Mouse (Mus musculus): Measurements from ENCODE around the gene Ccdc103.

DNA sequence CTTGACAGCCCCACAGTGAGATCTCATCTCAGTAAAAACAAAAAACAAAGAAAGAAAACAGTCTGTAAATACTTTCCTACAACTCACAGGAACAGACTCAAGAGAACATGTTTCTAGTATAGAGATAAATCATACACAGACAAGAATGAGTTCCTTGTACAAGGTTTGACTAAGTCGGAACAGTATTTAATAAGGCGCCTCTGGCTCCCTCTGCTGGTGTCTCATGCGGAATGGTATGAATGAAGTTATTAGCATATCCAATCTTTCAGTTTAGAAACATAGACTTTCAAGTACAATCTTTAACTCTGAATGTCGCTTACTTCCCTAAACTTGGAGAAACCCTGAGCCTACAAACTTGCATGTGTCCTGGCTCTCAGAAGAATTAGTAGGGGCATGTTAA is 16.7 kb upstream of the Ccdc103 start:
- TF ChIP-seq GATA1 (IDR thresholded peaks at IDR 0.05; ENCODE audit: low read depth, low read length), result no peak
- TF ChIP-seq MEF2A (IDR thresholded peaks at IDR 0.05; ENCODE audit: extremely low read depth, insufficient replicate concordance, low read depth, low read length, poor library complexity, severe bottlenecking), result no peak
- no peak for TF ChIP-seq NELFE (IDR thresholded peaks at IDR 0.05; ENCODE audit: low read depth, low read length)
- no peak for TF ChIP-seq TBP (IDR thresholded peaks at IDR 0.05; ENCODE audit: low read depth, low read length)
- TF ChIP-seq MAX (IDR thresholded peaks at IDR 0.05; ENCODE audit: low read length), result no peak
- TF ChIP-seq UBTF (IDR thresholded peaks at IDR 0.05; ENCODE audit: borderline replicate concordance, insufficient read depth, low read depth, low read length), result no peak
- no peak for TF ChIP-seq MXI1 (IDR thresholded peaks at IDR 0.05; ENCODE audit: low read depth, low read length)
- TF ChIP-seq JUND (IDR thresholded peaks at IDR 0.05; ENCODE audit: low read depth, low read length), result no peak
- TF ChIP-seq EP300 (IDR thresholded peaks at IDR 0.05; ENCODE audit: low read depth in 1 of 2, low read length in 2 of 2), result no peak
- no peak for TF ChIP-seq TCF12 (IDR thresholded peaks at IDR 0.05; ENCODE audit: low read depth, low read length)
- TF ChIP-seq RCOR1 (IDR thresholded peaks at IDR 0.05; ENCODE audit: low read depth, low read length), result no peak

All from MEL (cell line).